Mouse (Mus musculus) myocyte (in vitro differentiated cells): ENCODE data around the gene Wnt1. TPM values are rescaled to one million over a fixed set of nuclear protein-coding genes. Genes with fewer than 3 reads are reported as not detected.
A peak's percentile ranks its signal among the peaks of the same experiment; 100 is the strongest.

Experiments
- H3K27me3 ChIP-seq: one replicate; pipeline ENCODE4 v1.6.1; 2011; ENCODE audit not compliant: control insufficient read depth, insufficient read depth, insufficient read length
- H3K36me3 ChIP-seq: one replicate; pipeline ENCODE4 v1.6.1; 2011; ENCODE audit not compliant: control insufficient read depth, insufficient read depth
- H3K4me2 ChIP-seq: one replicate; pipeline ENCODE4 v1.6.1; 2011; ENCODE audit warnings: low read depth, control low read depth
- H3K4me3 ChIP-seq: one replicate; pipeline ENCODE4 v1.5.1; 2011; ENCODE audit warnings: mild to moderate bottlenecking, control low read depth, moderate library complexity
- H3K79me2 ChIP-seq: one replicate; pipeline ENCODE4 v1.6.1; 2011; ENCODE audit not compliant: control insufficient read depth, insufficient read depth
- H3ac ChIP-seq: one replicate; pipeline ENCODE4 v1.6.1; 2011; ENCODE audit not compliant: control insufficient read depth, insufficient read length
- CEBPB ChIP-seq: IDR thresholded peaks from 2 replicates; pipeline ENCODE4 v1.6.1; 2011; ENCODE audit warnings: mild to moderate bottlenecking, moderate library complexity; ENCODE audit not compliant: poor library complexity, insufficient read depth, severe bottlenecking
- E2F4 ChIP-seq: IDR thresholded peaks from one replicate; pipeline ENCODE4 v1.6.1; 2011; ENCODE audit warnings: mild to moderate bottlenecking, control low read depth, moderate library complexity; ENCODE audit not compliant: insufficient read depth
- MAX ChIP-seq: IDR thresholded peaks from one replicate; pipeline ENCODE4 v1.6.1; 2011; ENCODE audit warnings: low read depth, mild to moderate bottlenecking, control low read depth
- MYOD1 ChIP-seq, 3 experiments: IDR thresholded peaks; one replicate each; pipeline ENCODE4 v1.6.1; 2011; ENCODE audit warnings: control low read depth in 2 of 3, low read depth in 2 of 3, mild to moderate bottlenecking in 2 of 3, moderate library complexity in 1 of 3; ENCODE audit not compliant: insufficient read length in 2 of 3, control insufficient read depth in 1 of 3
- MYOG ChIP-seq, 3 experiments: IDR thresholded peaks; one replicate each; pipeline ENCODE4 v1.6.1; 2011; ENCODE audit warnings: control low read depth in 2 of 3, low read depth in 2 of 3, mild to moderate bottlenecking in 2 of 3; ENCODE audit not compliant: insufficient read length in 2 of 3, control insufficient read depth in 1 of 3, insufficient read depth in 1 of 3
- POLR2A ChIP-seq: IDR thresholded peaks from one replicate; pipeline ENCODE4 v1.6.1; 2011; ENCODE audit warnings: low read depth, mild to moderate bottlenecking, control low read depth, moderate library complexity; ENCODE audit not compliant: insufficient read length
- POLR2AphosphoS2 ChIP-seq: IDR thresholded peaks from one replicate; pipeline ENCODE4 v1.6.1; 2011; ENCODE audit warnings: low read depth, control low read depth; ENCODE audit not compliant: insufficient read length
- REST ChIP-seq: IDR thresholded peaks from one replicate; pipeline ENCODE4 v1.6.1; 2011; ENCODE audit warnings: mild to moderate bottlenecking, control low read depth, moderate library complexity; ENCODE audit not compliant: insufficient read depth, insufficient read length
- SRF ChIP-seq: IDR thresholded peaks from one replicate; pipeline ENCODE4 v1.6.1; 2011; ENCODE audit warnings: low read depth; ENCODE audit not compliant: control insufficient read depth, insufficient read length
- TCF12 ChIP-seq: IDR thresholded peaks from one replicate; pipeline ENCODE4 v1.6.1; 2011; ENCODE audit warnings: mild to moderate bottlenecking, control low read depth; ENCODE audit not compliant: poor library complexity, insufficient read depth, severe bottlenecking
- TCF3 ChIP-seq: IDR thresholded peaks from one replicate; pipeline ENCODE4 v1.6.1; 2011; ENCODE audit warnings: low read depth, control low read depth; ENCODE audit not compliant: insufficient read length
- USF1 ChIP-seq: IDR thresholded peaks from one replicate; pipeline ENCODE4 v1.6.1; 2011; ENCODE audit warnings: low read depth, mild to moderate bottlenecking, control low read depth, moderate library complexity
- polyA plus RNA-seq: library from polyadenylated mRNA; unstranded; fragments of >200 nt; fragmentation: generic; extraction: Trizol; gene quantifications from one replicate; pipeline ENCODE4 v1.2.1, GENCODE M21; 2012; ENCODE audit warnings: missing spikeins

Wnt1 gene
- polyA plus RNA-seq, 1 experiment, result 0.06 TPM

DNA sequence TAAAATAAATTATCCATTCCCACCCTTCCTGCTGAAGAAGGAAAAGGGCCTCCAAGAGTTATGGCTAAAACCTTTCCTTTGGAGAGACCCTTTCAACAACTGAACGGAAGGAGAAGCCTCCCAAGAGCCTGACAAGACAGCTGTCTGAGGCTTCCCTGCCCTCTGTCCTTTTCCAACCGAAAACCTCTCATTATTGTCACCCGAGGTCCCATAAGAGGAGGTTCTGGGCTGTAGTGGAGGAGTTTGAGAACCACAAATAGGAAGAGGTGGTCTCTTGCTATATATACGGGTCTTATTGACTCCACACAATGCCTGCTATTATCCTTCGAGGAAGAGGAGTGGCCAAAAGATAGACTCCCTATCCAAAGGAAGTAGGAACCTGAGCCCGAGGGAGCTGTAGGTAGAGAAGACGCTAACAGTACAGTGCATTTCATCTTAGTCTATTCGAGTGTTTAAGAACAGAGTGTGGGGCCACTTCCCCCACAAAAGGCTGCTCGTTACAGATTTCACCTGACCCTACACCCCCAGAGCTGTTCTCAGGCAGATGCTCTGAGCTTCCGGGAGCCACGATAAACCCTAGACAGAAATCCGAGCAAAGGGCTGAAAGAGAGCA lies 17.7 kb upstream of the Wnt1 start:
- H3K79me2 ChIP-seq, result no peaks in the 10 kb centered on the region
- H3K36me3 ChIP-seq, result no peaks in the 10 kb centered on the region
- no peak overlapping the region for H3ac ChIP-seq
- no peak overlapping the region for H3K4me3 ChIP-seq
- H3K27me3 ChIP-seq, result no peaks in the 10 kb centered on the region
- no peak overlapping the region for H3K4me2 ChIP-seq
- TF ChIP-seq TCF12 (no peak), MYOD1 (IDR thresholded peaks at IDR 0.05; ENCODE audit: control insufficient read depth in 1 of 3, insufficient read length in 2 of 3, low read depth in 2 of 3) (no peak)

- Histone ChIP-seq H3K36me3 (no peaks in the 10 kb centered on the region), H3K4me2 (no peak overlapping the region), H3K79me2 (no peaks in the 10 kb centered on the region), H3K4me3 (no peak overlapping the region), H3K27me3 (no peaks in the 10 kb centered on the region), H3ac (no peak overlapping the region)
- TF ChIP-seq TCF12 (no peak), POLR2AphosphoS2 (no peak), POLR2A (no peak), MYOD1 (IDR thresholded peaks at IDR 0.05; ENCODE audit: control insufficient read depth in 1 of 3, insufficient read length in 2 of 3, low read depth in 2 of 3) (peak in 1 of 3 experiments; percentile 34)
These were observed 17.0 kb upstream of the Wnt1 start for GRCm38 (mm10) chr15:98772511-98773211.

DNA sequence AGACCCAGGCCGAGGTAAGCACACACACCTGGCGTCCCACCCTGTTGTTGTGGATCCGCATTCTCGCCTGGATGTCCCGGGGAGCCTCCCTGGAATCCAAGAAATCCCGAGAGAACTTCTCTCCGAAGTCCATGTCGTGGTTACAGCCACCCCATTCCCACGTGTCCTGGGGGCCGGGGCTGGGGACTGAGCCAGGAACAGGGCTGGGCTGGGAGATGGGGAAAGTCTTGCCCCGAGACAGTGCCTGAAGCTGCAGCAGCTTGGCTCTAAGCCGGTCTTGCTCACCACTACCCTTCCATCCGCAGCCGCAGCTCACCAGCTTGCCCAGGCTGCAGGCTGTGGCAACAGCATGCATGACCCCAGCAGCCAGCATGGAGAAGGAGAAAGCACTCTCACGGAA lies 15.6 kb upstream of the Wnt1 start:
- no peaks in the 10 kb centered on the region for H3K79me2 ChIP-seq
- no peak for TF ChIP-seq POLR2A
- TF ChIP-seq E2F4, result no peak
- TF ChIP-seq CEBPB, result no peak
- no peak for TF ChIP-seq MAX
- no peak for TF ChIP-seq USF1
- no peak for TF ChIP-seq TCF3
- no peak for TF ChIP-seq POLR2AphosphoS2
- TF ChIP-seq MYOD1 (IDR thresholded peaks at IDR 0.05; ENCODE audit: control insufficient read depth in 1 of 3, insufficient read length in 2 of 3, low read depth in 2 of 3), result no peak
- no peak for TF ChIP-seq SRF
- no peak for TF ChIP-seq MYOG (IDR thresholded peaks at IDR 0.05; ENCODE audit: control insufficient read depth in 1 of 3, insufficient read depth in 1 of 3, insufficient read length in 2 of 3, low read depth in 2 of 3)
- no peak for TF ChIP-seq TCF12
- no peak for TF ChIP-seq REST
- H3K27me3 ChIP-seq, result no peaks in the 10 kb centered on the region
- no peak overlapping the region for H3K4me3 ChIP-seq
- no peak overlapping the region for H3K4me2 ChIP-seq
- no peak overlapping the region for H3ac ChIP-seq
- no peaks in the 10 kb centered on the region for H3K36me3 ChIP-seq

GRCm38 (mm10) chr15:98775533-98775932 lies 14.1 kb upstream of the Wnt1 start:
- Histone ChIP-seq H3K27me3 (no peaks in the 10 kb centered on the region), H3K79me2 (no peaks in the 10 kb centered on the region), H3K4me2 (no peak overlapping the region), H3K4me3 (no peak overlapping the region), H3ac (no peak overlapping the region), H3K36me3 (no peaks in the 10 kb centered on the region)
- TF ChIP-seq MYOD1 (IDR thresholded peaks at IDR 0.05; ENCODE audit: control insufficient read depth in 1 of 3, insufficient read length in 2 of 3, low read depth in 2 of 3) (peak in 1 of 3 experiments; percentile 14), POLR2A (no peak)

GRCm38 (mm10) chr15:98776280-98777004 lies 13.2 kb upstream of the Wnt1 start:
- H3K36me3 ChIP-seq, result no peaks in the 10 kb centered on the region
- H3ac ChIP-seq, result no peak overlapping the region
- H3K79me2 ChIP-seq, result no peaks in the 10 kb centered on the region
- H3K4me2 ChIP-seq, result no peak overlapping the region
- H3K4me3 ChIP-seq, result no peak overlapping the region
- H3K27me3 ChIP-seq, result no peaks in the 10 kb centered on the region
- TF ChIP-seq USF1 (no peak), MAX (no peak), MYOD1 (IDR thresholded peaks at IDR 0.05; ENCODE audit: control insufficient read depth in 1 of 3, insufficient read length in 2 of 3, low read depth in 2 of 3) (peak in 2 of 3 experiments; percentile 78 to 90), SRF (no peak), MYOG (IDR thresholded peaks at IDR 0.05; ENCODE audit: control insufficient read depth in 1 of 3, insufficient read depth in 1 of 3, insufficient read length in 2 of 3, low read depth in 2 of 3) (peak in 2 of 3 experiments; percentile 72 to 74)
